Mouse (Mus musculus) megakaryocyte, embryonic 14.5 days (primary cell): ENCODE data around the gene Klf14.

ENCODE experiments used
- FLI1 ChIP-seq: IDR thresholded peaks from 2 replicates; pipeline ENCODE4 v1.6.1; 2012; ENCODE audit warnings: low read length, inconsistent platforms, mixed read lengths
- GATA1 ChIP-seq: IDR thresholded peaks from 3 replicates; pipeline ENCODE4 v1.6.1; 2012; ENCODE audit warnings: mixed read lengths, low read length, inconsistent platforms, borderline replicate concordance

DNA sequence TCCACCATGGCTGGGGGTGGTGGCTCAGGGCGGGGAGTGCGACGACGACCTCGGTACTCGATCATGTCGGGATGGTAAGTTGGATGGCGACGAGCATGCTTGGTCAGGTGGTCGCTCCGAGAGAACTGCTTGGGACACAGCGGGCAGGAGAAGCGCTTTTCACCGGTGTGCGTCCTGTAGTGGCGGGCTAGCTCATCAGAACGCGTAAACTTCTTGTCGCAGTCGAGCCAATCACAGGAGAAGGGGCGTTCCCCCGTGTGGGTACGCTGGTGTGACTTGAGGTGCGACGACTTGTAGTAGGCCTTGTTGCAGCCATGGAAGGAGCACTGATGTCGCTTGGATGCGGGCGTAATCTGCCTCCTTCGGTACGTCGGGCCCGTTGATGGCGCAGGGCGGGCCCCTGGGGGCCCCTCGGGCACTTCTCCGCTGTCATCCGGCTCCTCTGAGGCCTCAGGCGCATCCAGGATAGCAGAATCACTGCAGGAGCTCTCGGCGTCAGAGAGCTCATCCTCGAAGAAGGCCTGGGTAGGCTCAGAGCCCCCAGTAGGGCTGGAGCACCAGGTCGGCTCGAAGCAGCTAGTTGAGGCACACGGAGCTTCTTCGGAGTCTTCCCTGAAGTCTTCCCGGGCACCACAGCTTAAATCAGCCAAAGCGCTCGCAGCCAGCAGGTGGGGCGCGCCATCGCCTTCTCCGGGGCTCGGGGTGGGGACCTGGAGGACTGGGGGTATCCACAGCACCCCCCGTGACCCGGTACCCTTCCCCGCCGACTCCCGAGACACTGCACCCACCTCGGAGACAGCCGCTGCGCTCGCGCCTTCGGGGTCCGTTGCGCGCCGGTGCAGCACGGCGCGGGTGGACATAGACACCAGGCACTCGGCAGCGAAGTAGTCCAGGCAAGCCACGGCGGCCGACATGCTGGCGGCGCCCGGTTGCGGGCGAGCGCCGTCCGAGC is 818 bp downstream of the Klf14 start:
- no peak for TF ChIP-seq GATA1
- no peak for TF ChIP-seq FLI1
